Mouse (Mus musculus) ES-E14 (cell line): ENCODE results near the gene Pacsin1. TPM values are rescaled to one million over a fixed set of nuclear protein-coding genes. Genes with fewer than 3 reads are reported as not detected.

Experiments used
- DNase-seq: peaks from one replicate; pipeline ENCODE4 v3.0.0-alpha.2; 2013; ENCODE audit warnings: low read depth, low spot score
- H3K27ac ChIP-seq: 2 replicates; pipeline ENCODE4 v1.5.1; 2012; ENCODE audit warnings: low read depth, mild to moderate bottlenecking, low read length, moderate library complexity, mixed read lengths; ENCODE audit not compliant: poor library complexity, insufficient read depth, severe bottlenecking
- H3K36me3 ChIP-seq: 2 replicates; pipeline ENCODE4 v1.6.1; 2012; ENCODE audit warnings: mild to moderate bottlenecking, low read length, moderate library complexity, mixed read lengths; ENCODE audit not compliant: control insufficient read depth, poor library complexity, insufficient read depth, severe bottlenecking
- H3K4me1 ChIP-seq, 2 experiments: fragments of 150-350 bp in 1 of 2; sonication (generic) in 1 of 2; 2 replicates each; pipeline ENCODE4 v1.6.1; 2012; ENCODE audit warnings: low read length in 2 of 2, mild to moderate bottlenecking in 1 of 2, mixed read lengths in 1 of 2; ENCODE audit not compliant: control insufficient read depth in 2 of 2, insufficient read depth in 2 of 2, poor library complexity in 1 of 2
- H3K4me3 ChIP-seq, 2 experiments: fragments of 150-350 bp in 1 of 2; sonication (generic) in 1 of 2; 2 replicates each; pipeline ENCODE4 v1.5.1; 2012; ENCODE audit warnings: low read length in 2 of 2, low read depth in 1 of 2, mild to moderate bottlenecking in 1 of 2, mixed read lengths in 1 of 2; ENCODE audit not compliant: insufficient read depth in 1 of 2, poor library complexity in 1 of 2, severe bottlenecking in 1 of 2
- H3K9ac ChIP-seq: 2 replicates; pipeline ENCODE4 v1.6.1; 2012; ENCODE audit warnings: low read depth, mild to moderate bottlenecking, low read length, mixed read lengths; ENCODE audit not compliant: poor library complexity, insufficient read depth, severe bottlenecking
- H3K9me3 ChIP-seq: fragments of 150-350 bp; sonication (generic); 2 replicates; pipeline ENCODE4 v1.6.1; 2012; ENCODE audit warnings: low read depth, mild to moderate bottlenecking, low read length; ENCODE audit not compliant: control insufficient read depth, insufficient read depth
- CHD2 ChIP-seq: IDR thresholded peaks from 2 replicates; pipeline ENCODE4 v1.6.1; 2014; ENCODE audit warnings: mild to moderate bottlenecking, low read depth, low read length, inconsistent platforms
- HCFC1 ChIP-seq: IDR thresholded peaks from 2 replicates; pipeline ENCODE4 v1.6.1; 2012; ENCODE audit warnings: low read length, inconsistent platforms, borderline replicate concordance; ENCODE audit not compliant: insufficient read depth
- MAFK ChIP-seq: IDR thresholded peaks from 2 replicates; pipeline ENCODE4 v1.6.1; 2014; ENCODE audit warnings: mild to moderate bottlenecking, low read depth, low read length, inconsistent platforms; ENCODE audit not compliant: insufficient read depth
- ZC3H11A ChIP-seq: IDR thresholded peaks from 2 replicates; pipeline ENCODE4 v1.6.1; 2012; ENCODE audit warnings: low read depth, mild to moderate bottlenecking, inconsistent platforms, low read length, borderline replicate concordance
- ZNF384 ChIP-seq: IDR thresholded peaks from 2 replicates; pipeline ENCODE4 v1.6.1; 2012; ENCODE audit warnings: low read depth, low read length, inconsistent platforms
- in situ Hi-C, 2 experiments: fragments of 600-800 bp; cut with MboI; formaldehyde crosslinking; loops; one replicate each; pipeline ENCODE4 v1.15.1; 2025; ENCODE audit warnings: low sequenced_read_pairs in 2 of 2, inconsistent platforms in 1 of 2; ENCODE audit not compliant: unreplicated experiment in 2 of 2
- total RNA-seq: library from RNA; depleted of rRNA; stranded (reverse); fragments of 300-350 nt; gene quantifications from 2 replicates; pipeline ENCODE4 v1.2.3, GENCODE M21; 2012

Gene Pacsin1
- total RNA-seq, 1 experiment = 7.9 TPM

DNA sequence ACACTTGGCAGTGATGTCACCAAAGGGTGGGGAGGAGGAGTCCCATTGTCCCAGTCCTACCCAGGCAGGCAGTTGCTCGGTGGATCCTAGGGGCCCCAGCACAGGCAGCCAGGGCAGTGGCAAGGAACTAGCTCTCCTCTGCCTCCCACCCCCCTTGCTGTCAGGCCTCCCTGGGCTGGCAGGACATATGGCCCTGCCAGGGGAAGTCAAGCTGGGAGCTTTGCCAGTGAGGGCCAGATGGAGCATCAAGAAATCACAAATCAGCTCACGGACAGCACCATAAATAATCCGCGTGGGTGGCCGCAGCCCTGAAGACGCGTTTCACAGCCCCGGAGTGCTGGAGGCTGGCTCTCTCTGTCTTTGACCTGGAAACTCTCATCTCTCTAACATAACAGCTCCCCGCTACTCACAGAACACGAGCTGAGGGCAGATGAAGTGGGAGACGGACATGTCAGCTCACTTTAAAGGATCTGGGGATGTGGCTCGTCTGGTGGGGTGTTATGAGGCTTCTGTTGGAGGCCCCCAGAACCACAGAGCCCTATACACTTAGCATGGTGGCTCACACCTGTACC is 12.7 kb upstream of the Pacsin1 start:
- Histone ChIP-seq H3K4me3 (no peak overlapping the region), H3K36me3 (no peaks in the 10 kb centered on the region), H3K4me1 (peaks cover 2 to 11% of the 10 kb centered on the region in 2 experiments; a peak in 1 of 4 replicates), H3K9me3 (no peaks in the 10 kb centered on the region), H3K9ac (no peak overlapping the region), H3K27ac (no peak overlapping the region)
- TF ChIP-seq ZNF384 = no peak
- in situ Hi-C loops = no loop called here
- DNase-seq = no peak

DNA sequence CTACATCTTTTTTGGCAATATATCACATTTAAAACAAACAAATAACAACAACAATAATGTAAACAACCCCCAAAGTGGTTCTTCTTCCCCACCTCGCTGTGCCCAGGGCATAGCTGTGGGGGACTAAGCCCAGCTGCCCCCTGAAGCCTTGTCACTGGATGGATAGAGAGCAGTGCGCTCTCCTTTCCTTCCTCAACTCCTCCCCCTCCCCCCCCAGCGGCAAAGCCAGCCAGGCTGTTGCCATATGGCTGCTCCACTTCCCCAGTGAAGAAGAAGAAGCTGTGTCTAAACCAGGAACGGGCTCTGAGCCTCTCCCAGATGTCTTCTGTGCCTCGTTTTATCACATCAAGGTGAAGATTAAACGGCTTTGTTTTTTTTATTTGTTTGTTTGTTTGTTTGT is 12.2 kb upstream of the Pacsin1 start:
- Histone ChIP-seq H3K9ac (no peak overlapping the region), H3K4me1 (peaks cover 2 to 11% of the 10 kb centered on the region in 2 experiments; a peak in 1 of 4 replicates), H3K36me3 (no peaks in the 10 kb centered on the region), H3K9me3 (no peaks in the 10 kb centered on the region), H3K4me3 (no peak overlapping the region), H3K27ac (no peak overlapping the region)
- TF ChIP-seq HCFC1 (no peak), MAFK (no peak), ZC3H11A (no peak), CHD2 (no peak), ZNF384 (no peak)
- in situ Hi-C loops = no loop called here
- DNase-seq = no peak

DNA sequence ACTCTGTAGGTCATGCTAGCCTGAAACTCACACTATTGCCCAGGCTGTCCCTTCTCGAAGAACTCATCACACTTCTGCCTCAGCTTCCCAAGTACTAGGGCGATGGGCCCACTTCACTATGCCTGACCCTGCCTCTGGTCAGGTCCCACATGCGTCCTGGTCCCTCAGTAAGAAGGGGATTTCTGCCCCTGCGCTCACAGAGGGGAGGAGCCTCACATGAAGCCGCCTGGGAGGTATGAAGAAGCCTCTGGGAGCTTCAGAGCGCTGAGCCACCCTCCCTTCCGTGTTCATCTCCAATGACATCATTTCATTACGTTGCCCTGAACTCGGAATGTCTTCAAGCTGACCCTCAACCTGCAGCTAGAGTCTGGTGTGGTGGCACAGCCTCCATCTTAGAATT is 11.6 kb upstream of the Pacsin1 start:
- TF ChIP-seq HCFC1 = no peak
- TF ChIP-seq ZC3H11A = no peak
- TF ChIP-seq MAFK = no peak
- no peak for TF ChIP-seq CHD2
- no peak for TF ChIP-seq ZNF384
- H3K4me3 ChIP-seq = no peak overlapping the region

DNA sequence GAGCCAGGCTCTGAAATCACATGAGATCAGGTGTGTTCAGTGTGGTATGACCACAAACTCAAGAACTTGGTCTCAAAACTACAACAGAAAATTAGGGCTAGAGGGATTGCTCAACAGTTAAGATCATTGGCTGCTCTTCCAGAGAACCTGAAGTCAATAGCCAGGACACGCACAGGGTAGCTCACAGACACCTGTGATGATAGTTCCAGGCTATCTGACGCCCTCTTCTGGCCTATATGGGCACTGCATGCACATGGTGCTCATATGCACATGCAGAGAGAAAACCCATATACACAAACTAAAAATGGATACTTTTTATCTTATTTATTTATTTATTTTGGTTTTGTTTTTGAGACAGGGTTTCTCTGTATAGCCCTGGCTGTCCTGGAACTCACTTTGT is 10.7 kb upstream of the Pacsin1 start:
- Histone ChIP-seq H3K4me1 (peaks cover 2 to 7% of the 10 kb centered on the region in 2 experiments; a peak in 1 of 4 replicates), H3K27ac (no peak overlapping the region), H3K9ac (no peak overlapping the region), H3K9me3 (no peaks in the 10 kb centered on the region), H3K36me3 (no peaks in the 10 kb centered on the region), H3K4me3 (no peak overlapping the region)
- DNase-seq = no peak
- in situ Hi-C loops = no loop called here
- TF ChIP-seq ZNF384 (no peak), ZC3H11A (no peak), MAFK (no peak), HCFC1 (no peak), CHD2 (no peak)

More for the DNA sequence above, 11.6 kb upstream of the Pacsin1 start:
- H3K4me1 ChIP-seq = peaks cover 2 to 11% of the 10 kb centered on the region in 2 experiments; a peak in 1 of 4 replicates
- DNase-seq = no peak
- no peak overlapping the region for H3K27ac ChIP-seq
- no peaks in the 10 kb centered on the region for H3K9me3 ChIP-seq
- H3K9ac ChIP-seq = no peak overlapping the region
- H3K36me3 ChIP-seq = no peaks in the 10 kb centered on the region
- in situ Hi-C loops = no loop called here

DNA sequence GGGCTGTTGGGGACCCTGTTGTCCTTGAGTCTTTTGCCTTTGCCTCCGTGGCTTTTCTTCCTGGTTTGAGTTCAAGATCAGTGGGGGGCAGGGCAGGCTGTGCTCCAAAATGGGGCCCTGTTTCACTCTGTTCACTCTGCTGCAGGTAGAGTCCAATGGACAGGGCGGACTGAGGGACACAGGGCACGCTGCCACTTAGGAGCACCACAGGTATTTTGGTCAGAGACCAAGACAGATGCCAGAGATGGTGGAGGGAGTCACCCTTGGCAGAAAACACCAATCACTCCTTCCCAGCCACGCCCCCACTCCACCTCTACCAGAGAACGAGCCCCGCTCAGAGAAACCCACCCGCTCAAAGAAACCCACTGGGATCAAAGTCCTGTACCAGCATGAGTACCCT is 9.5 kb upstream of the Pacsin1 start:
- in situ Hi-C loops = no loop called here
- TF ChIP-seq MAFK (no peak), CHD2 (no peak), HCFC1 (no peak), ZC3H11A (no peak), ZNF384 (no peak)
- peaks cover 2 to 7% of the 10 kb centered on the region in 2 experiments; a peak in 1 of 4 replicates for H3K4me1 ChIP-seq
- H3K9me3 ChIP-seq = no peaks in the 10 kb centered on the region
- no peak for DNase-seq
- no peaks in the 10 kb centered on the region for H3K36me3 ChIP-seq
- H3K27ac ChIP-seq = no peak overlapping the region
- no peak overlapping the region for H3K9ac ChIP-seq
- H3K4me3 ChIP-seq = no peak overlapping the region
